Mouse (Mus musculus) lung, embryonic 14.5 days (tissue): ENCODE data around the gene Sipa1l3. TPM values are rescaled to one million over a fixed set of nuclear protein-coding genes. Genes with fewer than 3 reads are reported as not detected.

ENCODE experiments used
- ATAC-seq: fragments of 200-750 bp; cut with Nextera tagmentation; 2 replicates; pipeline ENCODE4 v1.8.0; 2017; ENCODE audit warnings: mild to moderate bottlenecking, moderate TSS enrichment, moderate library complexity; ENCODE audit not compliant: insufficient read depth
- DNase-seq: peaks from one replicate; pipeline ENCODE4 v3.0.0-alpha.2; 2015
- H3K27ac ChIP-seq: fragments of 300-500 bp; sonication (generic); 2 replicates; pipeline ENCODE4 v1.5.1; 2014; ENCODE audit warnings: low read depth, mild to moderate bottlenecking, moderate library complexity
- H3K27me3 ChIP-seq: fragments of 300-500 bp; sonication (generic); 2 replicates; pipeline ENCODE4 v1.6.1; 2014; ENCODE audit warnings: low read length, control low read depth; ENCODE audit not compliant: insufficient read depth
- H3K36me3 ChIP-seq: fragments of 300-500 bp; sonication (generic); 2 replicates; pipeline ENCODE4 v1.6.1; 2014; ENCODE audit warnings: control low read depth; ENCODE audit not compliant: insufficient read depth
- H3K4me1 ChIP-seq: fragments of 300-500 bp; sonication (generic); 2 replicates; pipeline ENCODE4 v1.6.1; 2014; ENCODE audit warnings: antibody characterized with exemption, control low read depth; ENCODE audit not compliant: insufficient read depth
- H3K4me2 ChIP-seq: fragments of 300-500 bp; sonication (generic); 2 replicates; pipeline ENCODE4 v1.6.1; 2014; ENCODE audit warnings: mild to moderate bottlenecking
- H3K4me3 ChIP-seq: fragments of 300-500 bp; sonication (generic); 2 replicates; pipeline ENCODE4 v1.5.1; 2014; ENCODE audit warnings: low read depth, low read length
- H3K9ac ChIP-seq: fragments of 300-500 bp; sonication (generic); 2 replicates; pipeline ENCODE4 v1.6.1; 2014
- H3K9me3 ChIP-seq: fragments of 300-500 bp; sonication (generic); 2 replicates; pipeline ENCODE4 v1.6.1; 2016; ENCODE audit warnings: low read depth, low read length, control low read depth
- CTCF ChIP-seq: IDR thresholded peaks from 2 replicates; pipeline ENCODE4 v1.5.1; 2016; ENCODE audit warnings: antibody characterized with exemption, low read depth
- WGBS: fragments of 180-500 bp; shearing (Covaris S2); extraction: QIAGEN DNeasy Blood & Tissue Kit; methylation state at CpG from one replicate; pipeline ENCODE4 v1.1.7; 2014; 5-methylcytosine and 5-hydroxymethylcytosine counted together
- polyA plus RNA-seq: library from polyadenylated mRNA; unstranded; fragments of >200 nt; fragmentation: Nextera tagmentation; extraction: Ambion mirVana; gene quantifications from 2 replicates; pipeline ENCODE4 v1.2.1, GENCODE M21; 2014

Sipa1l3 gene
- 20.2 and 20.4 TPM in 2 replicates for polyA plus RNA-seq

DNA sequence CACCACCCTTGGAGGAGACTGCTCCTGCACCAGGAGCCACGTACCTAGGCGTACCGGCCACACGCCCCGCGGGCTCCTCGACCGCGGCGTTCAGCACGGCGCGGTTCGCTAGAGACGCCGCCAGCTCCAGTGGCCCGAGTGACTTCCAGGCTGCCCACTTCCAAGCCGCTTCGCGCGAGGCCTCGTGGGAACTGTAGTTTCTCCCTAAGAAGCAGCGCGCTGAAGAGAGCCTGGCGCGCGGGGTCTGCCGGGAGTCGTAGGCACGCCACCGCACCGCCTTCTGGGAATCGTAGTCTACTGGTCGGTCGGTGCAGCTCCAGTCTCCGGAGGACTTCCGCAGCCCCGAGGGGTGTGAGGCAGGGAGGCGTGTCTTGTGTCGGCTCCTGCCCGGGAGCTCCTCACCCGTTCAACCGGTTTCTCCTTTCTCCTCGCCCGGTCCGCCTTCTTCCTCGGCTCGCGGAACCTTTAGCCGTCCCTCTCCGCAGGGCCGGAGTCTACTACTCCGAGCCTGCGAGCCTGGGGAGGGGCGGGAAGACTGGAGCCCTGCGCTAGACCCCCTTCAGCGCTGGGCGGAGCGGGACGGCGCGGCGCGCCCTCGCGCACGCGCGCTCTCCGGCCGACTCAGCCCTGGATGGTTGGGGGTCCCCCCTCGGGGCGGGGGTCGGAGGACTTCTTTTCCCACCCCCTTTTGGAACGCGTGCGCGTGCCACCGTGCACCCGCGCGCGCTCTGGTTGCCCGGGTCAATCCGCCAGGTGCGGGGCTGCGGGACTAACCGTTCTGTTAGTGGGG is at the start of gene Sipa1l3:
Gene Sipa1l3, minus strand, starts transcription at position 221 of the 790 bp plus-strand sequence.
- TF ChIP-seq CTCF, result no peak
- ATAC-seq (peak; percentile 99), DNase-seq (peak; percentile 99)
- Histone ChIP-seq H3K27ac (peak within 1 kb of the TSS; percentile 90), H3K4me2 (peak within 1 kb of the TSS; percentile 80), H3K36me3 (0 out of 2 replicates have a peak, but pooled peaks cover 3% of the 10 kb centered on the region), H3K4me1 (peaks cover 22% of the 10 kb centered on the region), H3K9me3 (no peaks in the 10 kb centered on the region), H3K9ac (peak within 1 kb of the TSS; percentile 83), H3K27me3 (no peaks in the 10 kb centered on the region), H3K4me3 (peak within 1 kb of the TSS; percentile 87)
- WGBS, result under 1% methylated on average over 88 of the region's 88 CpGs

DNA sequence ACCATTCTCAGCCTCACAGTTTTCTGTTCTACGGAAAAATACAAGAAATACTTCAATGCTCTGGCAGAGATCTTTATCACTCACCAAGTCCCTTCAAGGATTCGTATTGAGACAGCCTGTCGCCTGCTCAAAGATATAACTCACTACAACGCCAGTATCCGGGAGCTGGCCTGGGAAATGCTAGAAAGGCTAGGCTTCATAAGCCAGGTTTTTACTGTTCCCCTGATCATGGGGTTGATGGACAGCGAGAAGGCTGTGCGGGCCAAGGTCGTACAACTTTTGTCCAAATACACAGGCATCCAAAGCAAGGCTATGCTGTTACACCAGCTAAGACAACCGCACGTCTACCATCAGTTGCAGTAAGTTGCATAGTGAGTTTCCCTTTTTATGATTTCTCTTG is 44.6 kb upstream of the Sipa1l3 start:
- Histone ChIP-seq H3K9me3 (no peaks in the 10 kb centered on the region), H3K9ac (no peak overlapping the region), H3K4me2 (no peak overlapping the region), H3K4me1 (no peaks in the 10 kb centered on the region), H3K27me3 (no peaks in the 10 kb centered on the region), H3K4me3 (no peak overlapping the region), H3K36me3 (no peaks in the 10 kb centered on the region), H3K27ac (no peak overlapping the region)
- TF ChIP-seq CTCF, result no peak
- no peak for ATAC-seq
- WGBS, result 86% methylated on average over 10 of the region's 10 CpGs
- DNase-seq, result no peak

DNA sequence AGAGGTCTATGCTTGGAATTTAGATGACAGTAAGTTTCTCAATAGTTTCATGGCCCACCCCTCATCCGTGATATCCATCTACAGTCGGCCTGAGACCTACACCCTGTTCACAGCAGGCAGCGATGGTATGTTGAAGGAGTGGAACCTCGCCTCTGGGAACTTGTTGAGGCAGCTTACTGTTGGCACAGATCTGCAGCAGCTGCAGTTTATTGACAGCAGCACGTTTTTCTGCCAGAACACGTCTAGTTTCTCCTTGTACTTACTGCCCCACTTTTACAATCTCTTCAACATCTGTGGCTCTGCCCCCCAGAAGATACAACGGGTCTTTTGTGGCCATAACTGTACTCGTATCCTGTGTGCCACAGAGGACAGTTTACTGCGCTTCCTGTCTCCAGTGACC is 42.6 kb upstream of the Sipa1l3 start:
- ATAC-seq (no peak), DNase-seq (no peak)
- no peak overlapping the region for H3K4me3 ChIP-seq
- no peaks in the 10 kb centered on the region for H3K4me1 ChIP-seq
- 53% methylated on average over 9 of the region's 9 CpGs for WGBS
- H3K27ac ChIP-seq, result no peak overlapping the region
- no peak for TF ChIP-seq CTCF
- no peaks in the 10 kb centered on the region for H3K36me3 ChIP-seq
- no peaks in the 10 kb centered on the region for H3K9me3 ChIP-seq
- H3K4me2 ChIP-seq, result no peak overlapping the region
- H3K27me3 ChIP-seq, result no peaks in the 10 kb centered on the region
- no peak overlapping the region for H3K9ac ChIP-seq

DNA sequence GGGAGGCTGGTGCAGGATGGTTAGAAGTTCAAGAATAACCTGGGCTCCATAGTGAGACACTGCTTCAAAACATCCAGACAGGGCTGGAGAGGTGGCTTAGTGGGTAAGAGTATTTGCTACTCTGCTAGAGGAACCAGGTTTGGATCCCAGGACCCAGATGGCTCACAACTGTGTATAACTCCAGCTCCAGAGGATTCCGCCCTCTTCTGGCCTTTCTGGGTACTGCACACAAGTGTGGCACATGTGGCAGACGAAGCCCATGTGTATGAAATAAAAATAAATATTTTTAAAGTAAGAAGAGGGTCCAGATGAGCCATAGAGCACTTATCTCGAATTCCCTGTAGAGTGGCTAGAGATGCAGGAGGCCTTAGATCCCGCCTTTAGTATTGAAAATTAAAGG is 40.8 kb upstream of the Sipa1l3 start:
- DNase-seq (peak; percentile 13), ATAC-seq (no peak)
- Histone ChIP-seq H3K9ac (no peak overlapping the region), H3K9me3 (no peaks in the 10 kb centered on the region), H3K27me3 (no peaks in the 10 kb centered on the region), H3K4me1 (no peaks in the 10 kb centered on the region), H3K27ac (no peak overlapping the region), H3K4me3 (no peak overlapping the region), H3K36me3 (no peaks in the 10 kb centered on the region), H3K4me2 (no peak overlapping the region)
- TF ChIP-seq CTCF, result peak; percentile 50
- WGBS, result 56% methylated on average over 4 of the region's 4 CpGs

DNA sequence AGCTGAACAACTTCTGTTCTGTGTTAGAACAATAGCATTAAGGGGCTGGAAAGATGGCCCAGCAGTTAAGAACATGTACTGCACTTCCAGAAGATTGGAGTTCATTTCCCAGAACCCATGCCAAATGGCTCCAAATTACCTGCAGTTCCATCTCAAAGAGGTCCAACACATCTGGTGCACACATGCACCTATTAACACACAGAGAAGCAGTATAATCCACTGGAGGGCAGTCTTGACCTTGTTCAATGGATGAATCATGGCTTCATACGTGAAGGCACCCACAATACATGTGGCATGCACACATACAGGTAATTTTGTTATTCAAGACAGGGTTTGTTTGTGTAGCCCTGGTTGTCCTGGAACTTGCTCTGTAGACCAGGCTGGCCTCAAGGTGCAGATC is 40.3 kb upstream of the Sipa1l3 start:
- Histone ChIP-seq H3K4me2 (no peak overlapping the region), H3K4me1 (no peaks in the 10 kb centered on the region), H3K4me3 (no peak overlapping the region), H3K27ac (no peak overlapping the region), H3K9ac (no peak overlapping the region), H3K27me3 (no peaks in the 10 kb centered on the region), H3K9me3 (no peaks in the 10 kb centered on the region), H3K36me3 (no peaks in the 10 kb centered on the region)
- ATAC-seq, result no peak
- 78% methylated on average over 1 of the region's 1 CpGs for WGBS
- TF ChIP-seq CTCF, result no peak
- no peak for DNase-seq

DNA sequence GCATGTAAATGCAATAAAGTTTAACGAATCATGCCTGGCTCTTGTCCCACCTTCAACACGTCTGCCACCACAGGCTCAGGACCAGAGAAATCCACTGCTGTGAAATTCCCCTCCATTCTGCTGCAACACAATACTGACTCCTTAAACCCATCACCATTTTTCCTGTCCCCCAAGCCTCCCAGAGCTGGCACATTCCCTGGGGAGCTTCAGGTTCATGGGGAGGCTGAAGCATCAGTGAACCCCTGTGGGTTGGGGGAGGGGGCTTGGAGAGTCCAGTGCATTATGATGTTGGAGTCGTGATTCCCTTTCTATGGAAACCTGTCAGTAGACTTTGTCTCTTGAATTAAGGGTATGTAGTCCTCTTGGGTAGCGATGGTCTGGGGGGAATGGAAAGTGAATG is 37.8 kb upstream of the Sipa1l3 start:
- 76% methylated on average over 4 of the region's 4 CpGs for WGBS
- DNase-seq, result no peak
- H3K4me3 ChIP-seq, result no peak overlapping the region
- H3K4me2 ChIP-seq, result no peak overlapping the region
- H3K9me3 ChIP-seq, result no peaks in the 10 kb centered on the region; the same call in 1 of the 2 replicates
- no peaks in the 10 kb centered on the region for H3K36me3 ChIP-seq
- TF ChIP-seq CTCF, result no peak
- H3K4me1 ChIP-seq, result no peaks in the 10 kb centered on the region
- no peak overlapping the region for H3K27ac ChIP-seq
- H3K9ac ChIP-seq, result no peak overlapping the region
- ATAC-seq, result no peak
- H3K27me3 ChIP-seq, result no peaks in the 10 kb centered on the region

DNA sequence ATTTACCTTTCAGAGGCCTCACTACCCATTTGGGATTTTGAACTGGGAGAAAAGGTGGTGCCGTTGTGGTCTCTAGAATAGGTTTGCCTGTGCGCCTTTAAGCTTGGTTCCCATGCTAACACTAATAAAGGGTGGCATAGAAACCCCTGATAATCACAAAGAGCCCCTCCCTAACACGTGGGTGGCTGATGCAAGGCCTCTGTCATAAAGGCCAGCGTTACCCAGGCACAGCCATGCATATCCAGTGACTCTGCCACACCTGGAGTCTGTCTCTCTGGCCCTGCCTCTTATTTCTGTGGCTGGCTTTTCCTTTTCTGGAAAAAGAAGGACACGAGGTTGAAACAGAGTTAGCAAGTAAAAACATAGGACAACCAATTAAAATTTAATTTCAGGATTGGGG is 37.1 kb upstream of the Sipa1l3 start:
- Histone ChIP-seq H3K27me3 (no peaks in the 10 kb centered on the region), H3K4me3 (no peak overlapping the region), H3K27ac (no peak overlapping the region), H3K4me1 (no peaks in the 10 kb centered on the region), H3K9ac (no peak overlapping the region), H3K36me3 (no peaks in the 10 kb centered on the region), H3K4me2 (no peak overlapping the region), H3K9me3 (no peaks in the 10 kb centered on the region; the same call in 1 of the 2 replicates)
- 61% methylated on average over 5 of the region's 5 CpGs for WGBS
- ATAC-seq (no peak), DNase-seq (no peak)
- TF ChIP-seq CTCF, result no peak
